Mouse (Mus musculus): ENCODE measurements at regions not wholly inside any gene's neighbourhood (a gene's known extent, or its start where the extent isn't known, plus 50 kb on each side); places are given as distances from the start of the nearest gene placed in this dataset.

GRCm38 (mm10) chr8:23537681-23538359 is 1126.7 kb downstream of the Mrps31 start:
- no peak for DNase-seq (ENCODE audit: low read depth, low spot score)
- in situ Hi-C loops (cut with MboI; ENCODE audit: low sequenced_read_pairs in 2 of 2, unreplicated experiment in 2 of 2), result no loop called here
- H3K36me3 ChIP-seq (ENCODE audit: control insufficient read depth, insufficient read depth, low read length, poor library complexity, severe bottlenecking), result no peaks in the 10 kb centered on the region
- H3K9ac ChIP-seq (ENCODE audit: insufficient read depth, low read depth, low read length, poor library complexity, severe bottlenecking), result no peak overlapping the region
- no peaks in the 10 kb centered on the region for H3K9me3 ChIP-seq (ENCODE audit: control insufficient read depth, insufficient read depth, low read depth, low read length)
- no peak overlapping the region for H3K27ac ChIP-seq (ENCODE audit: insufficient read depth, low read depth, low read length, poor library complexity, severe bottlenecking)
- H3K4me3 ChIP-seq (ENCODE audit: insufficient read depth in 1 of 2, low read depth in 1 of 2, low read length in 2 of 2, poor library complexity in 1 of 2, severe bottlenecking in 1 of 2), result no peak overlapping the region
- TF ChIP-seq MAFK (IDR thresholded peaks at IDR 0.05; ENCODE audit: insufficient read depth, low read depth, low read length) (no peak), CHD2 (IDR thresholded peaks at IDR 0.05; ENCODE audit: low read depth, low read length) (no peak), ZC3H11A (IDR thresholded peaks at IDR 0.05; ENCODE audit: borderline replicate concordance, low read depth, low read length) (no peak), HCFC1 (IDR thresholded peaks at IDR 0.05; ENCODE audit: borderline replicate concordance, insufficient read depth, low read length) (no peak), ZNF384 (IDR thresholded peaks at IDR 0.05; ENCODE audit: low read depth, low read length) (no peak)
- H3K4me1 ChIP-seq (ENCODE audit: control insufficient read depth in 2 of 2, insufficient read depth in 2 of 2, low read length in 2 of 2, poor library complexity in 1 of 2), result no peaks in the 10 kb centered on the region

DNA sequence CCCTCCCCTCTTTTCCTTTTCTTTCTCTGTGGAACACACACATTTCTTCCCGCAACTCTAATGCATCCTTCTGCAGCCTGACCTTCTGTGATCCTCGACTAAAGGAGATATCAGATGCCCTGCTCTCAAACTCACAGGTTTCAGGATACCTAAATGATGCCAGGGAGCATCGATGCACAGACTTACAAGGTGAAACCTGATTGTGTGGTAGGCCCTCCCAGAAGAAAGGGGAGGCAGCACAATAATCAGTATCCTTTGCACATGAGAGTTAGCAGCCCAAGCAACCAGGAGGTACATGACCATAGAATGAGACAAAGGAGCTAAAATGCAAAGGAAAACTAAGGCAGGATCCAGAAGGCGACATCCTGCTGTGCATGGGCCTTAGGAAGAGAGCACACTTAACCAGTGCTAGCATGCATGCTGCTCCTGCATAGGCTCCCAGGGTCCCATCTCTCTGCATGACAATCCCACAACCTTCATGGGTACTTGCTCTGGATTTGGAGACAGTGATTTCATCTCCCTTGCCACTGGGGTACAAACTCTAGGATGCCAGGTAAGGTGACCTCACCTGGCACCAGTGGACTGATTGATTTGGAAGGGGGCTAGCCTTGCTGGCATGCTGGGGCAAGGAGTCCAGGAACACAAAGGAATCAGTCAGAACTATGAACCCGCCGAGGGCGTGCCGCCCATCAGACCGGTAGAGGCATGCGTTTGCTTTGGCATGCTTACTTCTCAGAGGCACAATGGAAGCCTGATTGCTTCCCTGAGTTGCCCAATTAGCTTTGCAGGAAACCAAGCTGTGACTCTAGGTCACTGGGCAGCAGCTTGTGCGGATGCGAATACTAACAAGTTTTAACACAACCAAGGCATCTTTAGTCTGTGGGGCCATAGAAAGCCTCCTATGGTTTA is 1142.7 kb downstream of the Mrps31 start:
- in situ Hi-C loops (cut with MboI; ENCODE audit: low sequenced_read_pairs in 2 of 2, unreplicated experiment in 2 of 2), result no loop called here
- H3K4me1 ChIP-seq (ENCODE audit: control insufficient read depth in 2 of 2, insufficient read depth in 2 of 2, low read length in 2 of 2, poor library complexity in 1 of 2), result peaks cover 0 to 3% of the 10 kb centered on the region in 2 experiments; a peak in 1 of 4 replicates

DNA sequence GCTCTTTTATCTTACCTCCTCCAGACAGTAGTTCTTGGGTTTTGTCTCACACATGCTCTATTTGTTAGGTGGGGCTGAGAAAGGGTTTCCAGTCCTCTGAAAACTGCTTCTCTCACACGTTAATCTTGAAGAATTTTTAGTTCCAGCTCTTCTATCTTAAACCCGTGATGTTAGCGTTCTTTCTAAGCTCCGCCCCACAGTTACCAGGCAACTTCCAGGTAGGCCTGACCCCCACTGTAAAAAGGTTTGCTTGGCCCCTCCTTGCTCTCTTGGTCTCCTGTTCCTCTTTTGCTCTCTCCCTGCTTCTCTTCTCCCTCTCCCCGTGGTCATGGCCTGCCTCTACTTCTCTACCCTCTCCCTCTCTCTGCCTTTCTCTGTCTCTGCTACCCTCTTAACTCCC is 1149.7 kb downstream of the Mrps31 start:
- no peak overlapping the region for H3K4me3 ChIP-seq (ENCODE audit: insufficient read depth in 1 of 2, low read depth in 1 of 2, low read length in 2 of 2, poor library complexity in 1 of 2, severe bottlenecking in 1 of 2)
- in situ Hi-C loops (cut with MboI; ENCODE audit: low sequenced_read_pairs in 2 of 2, unreplicated experiment in 2 of 2), result no loop called here
- TF ChIP-seq ZNF384 (IDR thresholded peaks at IDR 0.05; ENCODE audit: low read depth, low read length) (no peak), ZC3H11A (IDR thresholded peaks at IDR 0.05; ENCODE audit: borderline replicate concordance, low read depth, low read length) (no peak), CHD2 (IDR thresholded peaks at IDR 0.05; ENCODE audit: low read depth, low read length) (no peak), MAFK (IDR thresholded peaks at IDR 0.05; ENCODE audit: insufficient read depth, low read depth, low read length) (no peak), HCFC1 (IDR thresholded peaks at IDR 0.05; ENCODE audit: borderline replicate concordance, insufficient read depth, low read length) (no peak)
- H3K4me1 ChIP-seq (ENCODE audit: control insufficient read depth in 2 of 2, insufficient read depth in 2 of 2, low read length in 2 of 2, poor library complexity in 1 of 2), result peaks cover 2 to 4% of the 10 kb centered on the region in 2 experiments; a peak in 2 of 4 replicates
- DNase-seq (ENCODE audit: low read depth, low spot score), result no peak
- H3K9me3 ChIP-seq (ENCODE audit: control insufficient read depth, insufficient read depth, low read depth, low read length), result no peaks in the 10 kb centered on the region; the same call in 1 of the 2 replicates
- H3K36me3 ChIP-seq (ENCODE audit: control insufficient read depth, insufficient read depth, low read length, poor library complexity, severe bottlenecking), result peaks cover 2% of the 10 kb centered on the region; the same call in 1 of the 2 replicates
- no peak overlapping the region for H3K9ac ChIP-seq (ENCODE audit: insufficient read depth, low read depth, low read length, poor library complexity, severe bottlenecking)
- peak overlapping the region; percentile 62; the same call in 1 of the 2 replicates for H3K27ac ChIP-seq (ENCODE audit: insufficient read depth, low read depth, low read length, poor library complexity, severe bottlenecking)

More for the DNA sequence above, 1142.7 kb downstream of the Mrps31 start:
- Histone ChIP-seq H3K27ac (ENCODE audit: insufficient read depth, low read depth, low read length, poor library complexity, severe bottlenecking) (no peak overlapping the region), H3K9me3 (ENCODE audit: control insufficient read depth, insufficient read depth, low read depth, low read length) (peaks cover 4% of the 10 kb centered on the region; the same call in 1 of the 2 replicates), H3K36me3 (ENCODE audit: control insufficient read depth, insufficient read depth, low read length, poor library complexity, severe bottlenecking) (no peaks in the 10 kb centered on the region), H3K4me3 (ENCODE audit: insufficient read depth in 1 of 2, low read depth in 1 of 2, low read length in 2 of 2, poor library complexity in 1 of 2, severe bottlenecking in 1 of 2) (no peak overlapping the region), H3K9ac (ENCODE audit: insufficient read depth, low read depth, low read length, poor library complexity, severe bottlenecking) (no peak overlapping the region)
- DNase-seq (ENCODE audit: low read depth, low spot score), result peak; percentile 29
- no peak for TF ChIP-seq ZC3H11A (IDR thresholded peaks at IDR 0.05; ENCODE audit: borderline replicate concordance, low read depth, low read length)
- no peak for TF ChIP-seq MAFK (IDR thresholded peaks at IDR 0.05; ENCODE audit: insufficient read depth, low read depth, low read length)
- TF ChIP-seq ZNF384 (IDR thresholded peaks at IDR 0.05; ENCODE audit: low read depth, low read length), result no peak
- no peak for TF ChIP-seq CHD2 (IDR thresholded peaks at IDR 0.05; ENCODE audit: low read depth, low read length)
- TF ChIP-seq HCFC1 (IDR thresholded peaks at IDR 0.05; ENCODE audit: borderline replicate concordance, insufficient read depth, low read length), result no peak

- no peak overlapping the region for H3K9ac ChIP-seq (ENCODE audit: insufficient read depth, low read depth, low read length, poor library complexity, severe bottlenecking)
- H3K4me3 ChIP-seq (ENCODE audit: insufficient read depth in 1 of 2, low read depth in 1 of 2, low read length in 2 of 2, poor library complexity in 1 of 2, severe bottlenecking in 1 of 2), result no peak overlapping the region
- in situ Hi-C loops (cut with MboI; ENCODE audit: low sequenced_read_pairs in 2 of 2, unreplicated experiment in 2 of 2), result no loop called here
- H3K36me3 ChIP-seq (ENCODE audit: control insufficient read depth, insufficient read depth, low read length, poor library complexity, severe bottlenecking), result peaks cover 2% of the 10 kb centered on the region; the same call in 1 of the 2 replicates
- DNase-seq (ENCODE audit: low read depth, low spot score), result peak; percentile 85
- peak overlapping the region; percentile 97; the same call in 1 of the 2 replicates for H3K27ac ChIP-seq (ENCODE audit: insufficient read depth, low read depth, low read length, poor library complexity, severe bottlenecking)
- TF ChIP-seq HCFC1 (IDR thresholded peaks at IDR 0.05; ENCODE audit: borderline replicate concordance, insufficient read depth, low read length) (no peak), CHD2 (IDR thresholded peaks at IDR 0.05; ENCODE audit: low read depth, low read length) (peak; percentile 55; the same call in 1 of the 2 replicates), MAFK (IDR thresholded peaks at IDR 0.05; ENCODE audit: insufficient read depth, low read depth, low read length) (peak; percentile 57; the same call in 1 of the 2 replicates), ZC3H11A (IDR thresholded peaks at IDR 0.05; ENCODE audit: borderline replicate concordance, low read depth, low read length) (no peak), ZNF384 (IDR thresholded peaks at IDR 0.05; ENCODE audit: low read depth, low read length) (no peak)
- H3K9me3 ChIP-seq (ENCODE audit: control insufficient read depth, insufficient read depth, low read depth, low read length), result no peaks in the 10 kb centered on the region; the same call in 1 of the 2 replicates
- peaks cover 2 to 4% of the 10 kb centered on the region in 2 experiments; a peak in 2 of 4 replicates for H3K4me1 ChIP-seq (ENCODE audit: control insufficient read depth in 2 of 2, insufficient read depth in 2 of 2, low read length in 2 of 2, poor library complexity in 1 of 2)
These were observed 1150.7 kb downstream of the Mrps31 start for GRCm38 (mm10) chr8:23561683-23562385.
